Comparison of ENCODE assay signal across 25 mouse cellular contexts in the genomic region with DNA sequence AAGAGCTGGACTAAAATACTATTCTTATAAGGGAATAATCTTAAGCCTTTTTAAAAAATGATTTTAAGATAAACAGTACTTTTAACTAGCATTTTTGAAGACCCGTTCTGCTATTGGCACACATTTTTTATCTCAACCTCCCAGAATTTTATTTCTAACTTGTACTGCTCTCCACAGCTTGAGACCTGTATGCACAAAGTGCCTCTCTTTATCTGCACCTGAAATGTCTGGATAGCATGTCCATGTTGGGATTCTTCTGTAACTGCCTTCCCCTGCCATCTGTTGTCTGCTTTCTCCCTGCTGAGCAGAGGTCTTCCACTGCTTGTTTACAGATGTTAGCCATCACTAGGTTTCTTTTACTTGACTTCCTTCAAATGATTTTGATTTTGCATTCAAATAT.
DNase-seq lines count a peak whose midpoint lies in the region; ATAC-seq lines count a peak whose summit lies in the region.
"Had no signal": no experiment of that assay in that cellular context is flagged by ENCODE, and none has a peak within 500 bp of the region (broad histone marks: within the 10 kb centered on the region; RNA-seq: fewer than 3 reads in every experiment).

No protein-coding gene starts in this region.

- DNase-seq in liver, embryonic 11.5 days (ENCODE audit: low spot score) = no peak
- no peak for DNase-seq in liver
- DNase-seq in c-Kit-positive CD71-positive TER-119-positive erythroid progenitor cells, embryonic 14.5 days (ENCODE audit: low spot score) = peak; percentile 11
- no peak for DNase-seq in cerebellum, adult 8-10 months
- no peak for DNase-seq in urinary bladder, postnatal 25 days (ENCODE audit: low spot score)
- DNase-seq: adrenal gland, postnatal 10 days; adrenal gland, postnatal 36 days; cerebellum, adult 11-12 months; cerebellum, adult 9-10 months; cerebellum, postnatal 14 days; gastrocnemius, postnatal 25 days; heart, adult 2 months; heart, postnatal 14 days; heart, postnatal 4 days had no signal

- ATAC-seq in liver, embryonic 11.5 days (replicated peaks; ENCODE audit: low FRiP score) = peak; percentile 62; the same call in 1 of the 2 replicates
- peak; percentile 24; the same call in 1 of the 2 replicates for ATAC-seq in liver, embryonic 16.5 days (ENCODE audit: low read depth)
- ATAC-seq in erythroid progenitor cell, adult 5-6 weeks (replicated peaks; ENCODE audit: low FRiP score, poor library complexity, severe bottlenecking) = no peak
- ATAC-seq: forebrain, embryonic 15.5 days; hindbrain, postnatal 0 days; Patski had no signal

- no peaks in the 10 kb centered on the region for H3K9me3 ChIP-seq in liver, embryonic 11.5 days (ENCODE audit: control insufficient read depth, low read length)
- no peaks in the 10 kb centered on the region for H3K9me3 ChIP-seq in liver, embryonic 16.5 days (replicated peaks; ENCODE audit: control insufficient read depth, low read length)
- H3K9me3 ChIP-seq: embryonic facial prominence, embryonic 12.5 days; embryonic facial prominence, embryonic 15.5 days; forebrain, embryonic 12.5 days; forebrain, embryonic 15.5 days; heart, embryonic 10.5 days; heart, embryonic 13.5 days had no signal

- no peak overlapping the region for H3K4me3 ChIP-seq in liver, embryonic 11.5 days (ENCODE audit: low read depth, low read length)
- no peak overlapping the region for H3K4me3 ChIP-seq in liver, embryonic 16.5 days (ENCODE audit: low read depth, low read length)
- H3K4me3 ChIP-seq: embryonic facial prominence, embryonic 12.5 days; embryonic facial prominence, embryonic 15.5 days; forebrain, embryonic 12.5 days; forebrain, embryonic 15.5 days; heart, adult 2 months; heart, embryonic 10.5 days; heart, embryonic 13.5 days had no signal

- H3K27ac ChIP-seq in liver, embryonic 11.5 days (ENCODE audit: low read depth, low read length) = no peak overlapping the region
- no peak overlapping the region for H3K27ac ChIP-seq in liver, embryonic 16.5 days (ENCODE audit: low read length)
- H3K27ac ChIP-seq: embryonic facial prominence, embryonic 12.5 days; embryonic facial prominence, embryonic 15.5 days; forebrain, embryonic 12.5 days; forebrain, embryonic 15.5 days; heart, adult 2 months; heart, embryonic 10.5 days; heart, embryonic 13.5 days; hindbrain, embryonic 14.5 days; hindbrain, postnatal 0 days had no signal

- peaks cover 9% of the 10 kb centered on the region for H3K4me1 ChIP-seq in liver, embryonic 11.5 days (replicated peaks; ENCODE audit: control insufficient read depth, insufficient read depth, low read length)
- no peaks in the 10 kb centered on the region; the same call in 1 of the 2 replicates for H3K4me1 ChIP-seq in liver, embryonic 16.5 days (ENCODE audit: control insufficient read depth, low read depth, low read length)
- H3K4me1 ChIP-seq: embryonic facial prominence, embryonic 12.5 days; embryonic facial prominence, embryonic 15.5 days; forebrain, embryonic 12.5 days; forebrain, embryonic 15.5 days; heart, embryonic 10.5 days; heart, embryonic 13.5 days had no signal

- no peaks in the 10 kb centered on the region for H3K36me3 ChIP-seq in liver, embryonic 11.5 days (ENCODE audit: control insufficient read depth, insufficient read depth, low read length)
- no peaks in the 10 kb centered on the region for H3K36me3 ChIP-seq in liver, embryonic 16.5 days (ENCODE audit: control insufficient read depth, insufficient read depth)
- H3K36me3 ChIP-seq: embryonic facial prominence, embryonic 12.5 days; embryonic facial prominence, embryonic 15.5 days; forebrain, embryonic 12.5 days; forebrain, embryonic 15.5 days; heart, embryonic 10.5 days; heart, embryonic 13.5 days had no signal

- 55% methylated on average over 1 of the region's 1 CpGs for whole genome bisulfite sequencing in liver, embryonic 11.5 days
- WGBS in liver, embryonic 16.5 days (ENCODE audit: insufficient replicate concordance) = 20% methylated on average over 1 of the region's 1 CpGs

- H3K27me3 ChIP-seq in liver, embryonic 11.5 days (replicated peaks; ENCODE audit: control insufficient read depth, insufficient read depth, low read length) = no peaks in the 10 kb centered on the region
- H3K27me3 ChIP-seq in liver, embryonic 16.5 days (ENCODE audit: control insufficient read depth, insufficient read depth, low read depth, low read length) = no peaks in the 10 kb centered on the region
- H3K27me3 ChIP-seq: embryonic facial prominence, embryonic 12.5 days; embryonic facial prominence, embryonic 15.5 days; forebrain, embryonic 12.5 days; forebrain, embryonic 15.5 days; heart, embryonic 13.5 days; Patski had no signal

- H3K9ac ChIP-seq in liver, embryonic 11.5 days (ENCODE audit: low read depth, low read length) = no peak overlapping the region
- no peak overlapping the region for H3K9ac ChIP-seq in liver, embryonic 16.5 days (ENCODE audit: low read depth, low read length)
- H3K9ac ChIP-seq: embryonic facial prominence, embryonic 12.5 days; embryonic facial prominence, embryonic 15.5 days; forebrain, embryonic 12.5 days; forebrain, embryonic 15.5 days; heart, embryonic 13.5 days; hindbrain, embryonic 14.5 days had no signal

- H3K4me2 ChIP-seq in liver, embryonic 11.5 days = no peak overlapping the region
- no peak overlapping the region for H3K4me2 ChIP-seq in liver, embryonic 16.5 days (ENCODE audit: low read depth, low read length)
- H3K4me2 ChIP-seq: embryonic facial prominence, embryonic 12.5 days; embryonic facial prominence, embryonic 15.5 days; forebrain, embryonic 12.5 days; forebrain, embryonic 15.5 days; heart, embryonic 13.5 days; hindbrain, embryonic 14.5 days had no signal
